Mouse (Mus musculus) midbrain, embryonic 11.5 days (tissue): ENCODE results near the gene Prlh. TPM values are rescaled to one million over a fixed set of nuclear protein-coding genes. Genes with fewer than 3 reads are reported as not detected.

Experiments
- ATAC-seq: fragments of 200-750 bp; cut with Nextera tagmentation; 2 replicates; pipeline ENCODE4 v1.8.0; 2017; ENCODE audit warnings: moderate TSS enrichment, moderate library complexity; ENCODE audit not compliant: low FRiP score
- DNase-seq: peaks from one replicate; pipeline ENCODE4 v3.0.0; 2015; ENCODE audit warnings: low spot score; ENCODE audit errors: missing footprints
- H3K27ac ChIP-seq: fragments of 300-500 bp; sonication (generic); 2 replicates; pipeline ENCODE4 v1.5.1; 2014; ENCODE audit warnings: low read depth, low read length
- H3K27me3 ChIP-seq: fragments of 300-500 bp; sonication (generic); 2 replicates; pipeline ENCODE4 v1.6.1; 2014; ENCODE audit warnings: mild to moderate bottlenecking, low read length, moderate library complexity, mixed read lengths; ENCODE audit not compliant: control insufficient read depth, insufficient read depth
- H3K36me3 ChIP-seq: fragments of 300-500 bp; sonication (generic); 2 replicates; pipeline ENCODE4 v1.6.1; 2014; ENCODE audit warnings: mild to moderate bottlenecking, low read length, moderate library complexity, mixed read lengths; ENCODE audit not compliant: control insufficient read depth, insufficient read depth
- H3K4me1 ChIP-seq: fragments of 300-500 bp; sonication (generic); 2 replicates; pipeline ENCODE4 v1.6.1; 2014; ENCODE audit warnings: low read length; ENCODE audit not compliant: control insufficient read depth, insufficient read depth
- H3K4me2 ChIP-seq: fragments of 300-500 bp; sonication (generic); 2 replicates; pipeline ENCODE4 v1.6.1; 2014; ENCODE audit warnings: mild to moderate bottlenecking, moderate library complexity
- H3K4me3 ChIP-seq: fragments of 300-500 bp; sonication (generic); 2 replicates; pipeline ENCODE4 v1.5.1; 2014; ENCODE audit warnings: low read depth, low read length
- H3K9ac ChIP-seq: fragments of 300-500 bp; sonication (generic); 2 replicates; pipeline ENCODE4 v1.6.1; 2014; ENCODE audit warnings: low read length
- H3K9me3 ChIP-seq: fragments of 300-500 bp; sonication (generic); 2 replicates; pipeline ENCODE4 v1.6.1; 2016; ENCODE audit warnings: low read length; ENCODE audit not compliant: control insufficient read depth
- WGBS: fragments of 180-500 bp; shearing (Covaris S2); extraction: QIAGEN DNeasy Blood & Tissue Kit; methylation state at CpG from one replicate; pipeline ENCODE4 v1.1.7; 2014; 5-methylcytosine and 5-hydroxymethylcytosine counted together
- polyA plus RNA-seq: library from polyadenylated mRNA; unstranded; fragments of >200 nt; fragmentation: Nextera tagmentation; extraction: Ambion mirVana; gene quantifications from 2 replicates; pipeline ENCODE4 v1.2.1, GENCODE M21; 2014

The Prlh gene
- polyA plus RNA-seq, 1 experiment from 2014 or later: not detected

DNA sequence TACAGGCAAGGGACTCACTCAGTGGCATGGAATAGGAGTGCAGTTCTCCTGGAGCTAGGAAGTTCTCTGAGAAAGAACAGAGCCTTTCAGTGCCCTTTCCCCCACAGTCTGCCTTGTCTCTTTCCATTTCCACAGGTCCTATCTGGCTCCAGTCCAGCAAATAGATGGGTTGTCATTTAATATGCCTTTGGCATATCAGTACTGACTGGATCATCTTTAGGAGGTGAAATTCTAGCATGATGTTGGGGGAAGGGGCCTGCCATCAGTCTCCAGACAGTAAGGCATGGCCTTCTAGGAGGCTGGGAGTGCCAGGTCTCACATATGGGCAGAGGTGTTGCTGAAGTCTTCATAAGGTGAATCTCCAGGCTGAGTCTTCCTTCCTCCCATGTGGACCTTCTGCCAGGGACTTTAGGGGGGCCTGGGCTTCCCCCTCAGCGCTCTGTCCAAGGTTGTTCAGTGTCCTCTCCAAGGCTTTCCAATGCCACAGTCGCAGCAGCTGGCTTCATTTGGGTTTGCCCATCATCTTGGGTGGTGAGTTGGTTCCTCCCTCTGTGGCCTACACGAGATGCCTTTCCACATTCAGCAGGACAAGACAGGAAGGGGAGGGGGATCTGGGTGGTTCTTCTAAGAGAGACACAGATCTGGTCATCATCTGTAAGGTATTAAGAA is 49.1 kb downstream of the Prlh start:
- no peak overlapping the region for H3K4me3 ChIP-seq
- H3K9me3 ChIP-seq: no peaks in the 10 kb centered on the region
- DNase-seq (peak; percentile 39), ATAC-seq (no peak)
- no peaks in the 10 kb centered on the region; the same call in 1 of the 2 replicates for H3K27me3 ChIP-seq
- peaks cover 8% of the 10 kb centered on the region for H3K4me1 ChIP-seq
- WGBS: 90% methylated on average over 3 of the region's 3 CpGs
- H3K4me2 ChIP-seq: no peak overlapping the region
- H3K9ac ChIP-seq: no peak overlapping the region
- H3K27ac ChIP-seq: no peak overlapping the region
- H3K36me3 ChIP-seq: no peaks in the 10 kb centered on the region

DNA sequence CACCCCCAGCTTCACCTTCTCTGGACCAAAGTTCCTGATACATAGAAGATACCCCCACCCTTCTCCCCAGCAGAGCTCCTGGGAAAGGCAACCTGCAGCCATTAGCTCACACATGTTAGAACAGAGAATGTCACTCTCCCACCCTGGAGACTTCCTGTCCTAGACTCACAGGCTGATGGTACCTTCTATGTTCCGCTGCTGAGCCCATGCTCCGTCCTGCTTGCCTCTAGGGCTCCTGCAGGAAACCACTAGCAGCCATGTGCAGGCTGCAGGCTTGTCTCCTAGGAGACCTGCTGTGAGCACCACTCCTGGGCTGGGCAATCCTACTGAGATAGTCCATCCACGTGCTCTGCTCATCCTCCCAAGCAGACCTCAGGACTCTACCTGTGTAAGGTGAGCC is 49.7 kb downstream of the Prlh start:
- Histone ChIP-seq H3K4me1 (peaks cover 8% of the 10 kb centered on the region), H3K27me3 (no peaks in the 10 kb centered on the region; the same call in 1 of the 2 replicates), H3K4me2 (no peak overlapping the region), H3K4me3 (no peak overlapping the region), H3K36me3 (no peaks in the 10 kb centered on the region), H3K9me3 (no peaks in the 10 kb centered on the region), H3K9ac (no peak overlapping the region), H3K27ac (no peak overlapping the region)
- 75% methylated on average over 3 of the region's 3 CpGs for WGBS
- no peak for DNase-seq
- ATAC-seq: no peak

Other genes with a start within 250 kb of the Prlh start
- 6.5 and 6.7 TPM in 2 replicates for gene Col6a3, start 109.1 kb upstream of the Prlh start, polyA plus RNA-seq
- 0.10 and 0.33 TPM in 2 replicates for gene Mlph, start 38.0 kb upstream of the Prlh start, polyA plus RNA-seq
- gene Rab17, start 16.6 kb downstream of the Prlh start, polyA plus RNA-seq: not detected in 2 replicates
- 20.2 and 21.1 TPM in 2 replicates for gene Lrrfip1, start 45.6 kb downstream of the Prlh start, polyA plus RNA-seq
- gene Rbm44, start 192.0 kb downstream of the Prlh start, polyA plus RNA-seq: 0.37 and 0.94 TPM in 2 replicates
- 0.50 and 0.85 TPM in 2 replicates for gene Ramp1, start 226.7 kb downstream of the Prlh start, polyA plus RNA-seq